Mouse (Mus musculus): Measurements from ENCODE around the gene Nelfe. TPM values are rescaled to one million over a fixed set of nuclear protein-coding genes. Genes with fewer than 3 reads are reported as not detected.
A peak's percentile ranks its signal among the peaks of the same experiment; 100 is the strongest.
"Not testable (repeated sequence)": the region's sequence is repeated elsewhere in the genome, so short reads cannot be mapped to it uniquely, and the experiment has no call there.

Gene Nelfe
- polyA plus RNA-seq, 1 experiment from 2014 or later: 152 TPM

GRCm38 (mm10) chr17:34898160-34898586, 48.0 kb downstream of the Nelfe start, which contains the start of the genes C2 and Ehmt2:
TSS of gene C2 (minus strand) at chr17:34898265.
TSS of gene Ehmt2 (plus strand) at chr17:34898469.
- WGBS: under 1% methylated on average over 25 of the region's 44 CpGs
- Histone ChIP-seq H3K9ac (ENCODE audit: low read length) (peak within 1 kb of the TSS; percentile 97), H3K36me3 (ENCODE audit: control insufficient read depth, insufficient read depth, low read length) (peaks cover 20% of the 10 kb centered on the region), H3K4me3 (ENCODE audit: low read depth, low read length) (peak within 1 kb of the TSS; percentile 69), H3K27me3 (ENCODE audit: control insufficient read depth, insufficient read depth, low read length) (no peaks in the 10 kb centered on the region), H3K9me3 (ENCODE audit: control insufficient read depth, low read length) (no peaks in the 10 kb centered on the region), H3K4me1 (ENCODE audit: control insufficient read depth, insufficient read depth, low read length) (peaks cover 19% of the 10 kb centered on the region; the same call in 1 of the 2 replicates), H3K4me2 (ENCODE audit: low read depth, severe bottlenecking) (peak within 1 kb of the TSS; percentile 94), H3K27ac (replicated peaks; ENCODE audit: low read depth, low read length) (peak within 1 kb of the TSS; percentile 95)
- no peak for ATAC-seq (ENCODE audit: insufficient number of reproducible peaks, low FRiP score, low TSS enrichment, low read depth)
- DNase-seq (ENCODE audit: low spot score): peak; percentile 87

GRCm38 (mm10) chr17:34898706-34899052, 48.5 kb downstream of the Nelfe start:
- H3K9ac ChIP-seq (ENCODE audit: low read length): peak overlapping the region; percentile 97
- WGBS: 0% methylated on average over 10 of the region's 47 CpGs
- DNase-seq (ENCODE audit: low spot score) (peak; percentile 70), ATAC-seq (ENCODE audit: insufficient number of reproducible peaks, low FRiP score, low TSS enrichment, low read depth) (no peak)
- peaks cover 16% of the 10 kb centered on the region; the same call in 1 of the 2 replicates for H3K4me1 ChIP-seq (ENCODE audit: control insufficient read depth, insufficient read depth, low read length)
- H3K36me3 ChIP-seq (ENCODE audit: control insufficient read depth, insufficient read depth, low read length): peaks cover 23% of the 10 kb centered on the region
- H3K4me2 ChIP-seq (ENCODE audit: low read depth, severe bottlenecking): peak overlapping the region; percentile 94
- H3K4me3 ChIP-seq (ENCODE audit: low read depth, low read length): peak overlapping the region; percentile 69
- H3K27me3 ChIP-seq (ENCODE audit: control insufficient read depth, insufficient read depth, low read length): no peaks in the 10 kb centered on the region
- no peaks in the 10 kb centered on the region for H3K9me3 ChIP-seq (ENCODE audit: control insufficient read depth, low read length)
- peak overlapping the region; percentile 95 for H3K27ac ChIP-seq (replicated peaks; ENCODE audit: low read depth, low read length)

DNA sequence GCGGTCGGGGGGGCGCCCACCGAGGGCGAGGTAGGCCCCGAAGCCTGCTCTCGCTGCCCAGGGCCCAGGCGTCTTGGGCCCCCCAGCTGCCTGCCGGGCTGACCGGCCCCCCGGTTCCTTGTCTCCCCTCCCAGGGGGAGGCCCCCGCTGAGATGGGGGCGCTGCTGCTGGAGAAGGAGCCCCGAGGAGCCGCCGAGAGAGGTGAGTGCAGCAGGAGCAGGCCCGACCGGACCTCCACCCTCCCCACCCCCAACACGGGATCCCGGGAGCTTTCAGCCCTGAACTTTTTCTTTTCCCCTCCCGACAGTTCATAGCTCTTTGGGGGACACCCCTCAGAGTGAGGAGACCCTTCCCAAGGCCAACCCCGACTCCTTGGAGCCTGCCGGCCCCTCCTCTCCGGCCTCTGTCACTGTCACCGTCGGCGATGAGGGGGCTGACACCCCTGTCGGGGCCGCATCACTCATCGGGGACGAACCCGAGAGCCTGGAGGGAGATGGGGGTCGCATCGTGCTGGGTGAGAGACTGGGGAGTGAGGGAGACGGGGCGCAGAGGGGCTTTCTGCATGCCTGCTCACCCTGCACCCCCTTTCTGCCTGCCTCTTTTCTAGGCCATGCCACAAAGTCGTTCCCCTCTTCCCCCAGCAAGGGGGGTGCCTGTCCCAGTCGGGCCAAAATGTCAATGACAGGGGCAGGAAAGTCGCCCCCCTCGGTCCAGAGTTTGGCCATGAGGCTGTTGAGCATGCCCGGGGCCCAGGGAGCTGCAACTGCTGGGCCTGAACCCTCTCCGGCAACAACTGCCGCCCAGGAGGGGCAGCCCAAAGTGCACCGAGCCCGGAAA, 49.1 kb downstream of the Nelfe start:
- Histone ChIP-seq H3K9me3 (ENCODE audit: control insufficient read depth, low read length) (no peaks in the 10 kb centered on the region), H3K27me3 (ENCODE audit: control insufficient read depth, insufficient read depth, low read length) (no peaks in the 10 kb centered on the region), H3K36me3 (ENCODE audit: control insufficient read depth, insufficient read depth, low read length) (peaks cover 23% of the 10 kb centered on the region), H3K4me2 (ENCODE audit: low read depth, severe bottlenecking) (peak overlapping the region; percentile 94), H3K27ac (replicated peaks; ENCODE audit: low read depth, low read length) (peak overlapping the region; percentile 95), H3K4me3 (ENCODE audit: low read depth, low read length) (peak overlapping the region; percentile 69), H3K9ac (ENCODE audit: low read length) (peak overlapping the region; percentile 97), H3K4me1 (ENCODE audit: control insufficient read depth, insufficient read depth, low read length) (peaks cover 12% of the 10 kb centered on the region; the same call in 1 of the 2 replicates)
- under 1% methylated on average over 40 of the region's 45 CpGs for WGBS
- DNase-seq (ENCODE audit: low spot score) (peak; percentile 54), ATAC-seq (ENCODE audit: insufficient number of reproducible peaks, low FRiP score, low TSS enrichment, low read depth) (no peak)

GRCm38 (mm10) chr17:34899890-34900243, 49.7 kb downstream of the Nelfe start:
- Histone ChIP-seq H3K36me3 (ENCODE audit: control insufficient read depth, insufficient read depth, low read length) (peaks cover 27% of the 10 kb centered on the region), H3K4me1 (ENCODE audit: control insufficient read depth, insufficient read depth, low read length) (peaks cover 12% of the 10 kb centered on the region; the same call in 1 of the 2 replicates), H3K4me3 (ENCODE audit: low read depth, low read length) (peak overlapping the region; percentile 69), H3K4me2 (ENCODE audit: low read depth, severe bottlenecking) (peak overlapping the region; percentile 94), H3K9me3 (ENCODE audit: control insufficient read depth, low read length) (no peaks in the 10 kb centered on the region), H3K27ac (replicated peaks; ENCODE audit: low read depth, low read length) (peak overlapping the region; percentile 95), H3K27me3 (ENCODE audit: control insufficient read depth, insufficient read depth, low read length) (no peaks in the 10 kb centered on the region), H3K9ac (ENCODE audit: low read length) (peak overlapping the region; percentile 97)
- WGBS: 6% methylated on average over 5 of the region's 5 CpGs
- no peak for ATAC-seq (ENCODE audit: insufficient number of reproducible peaks, low FRiP score, low TSS enrichment, low read depth)
- no peak for DNase-seq (ENCODE audit: low spot score)

- H3K27me3 ChIP-seq (ENCODE audit: control insufficient read depth, insufficient read depth, low read length); DNase-seq (ENCODE audit: low spot score); H3K9me3 ChIP-seq (ENCODE audit: control insufficient read depth, low read length); H3K27ac ChIP-seq (replicated peaks; ENCODE audit: low read depth, low read length); ATAC-seq (ENCODE audit: insufficient number of reproducible peaks, low FRiP score, low TSS enrichment, low read depth); H3K9ac ChIP-seq (ENCODE audit: low read length); H3K4me2 ChIP-seq (ENCODE audit: low read depth, severe bottlenecking); H3K4me3 ChIP-seq (ENCODE audit: low read depth, low read length): not testable (repeated sequence)
- peaks cover 12% of the 10 kb centered on the region; the same call in 1 of the 2 replicates for H3K4me1 ChIP-seq (ENCODE audit: control insufficient read depth, insufficient read depth, low read length)
- H3K36me3 ChIP-seq (ENCODE audit: control insufficient read depth, insufficient read depth, low read length): peaks cover 34% of the 10 kb centered on the region
Measured at GRCm38 (mm10) chr17:34900826-34901225, 50.6 kb downstream of the Nelfe start.

GRCm38 (mm10) chr17:34901948-34902347, 51.8 kb downstream of the Nelfe start:
- WGBS: 91% methylated on average over 9 of the region's 10 CpGs
- H3K27ac ChIP-seq (replicated peaks; ENCODE audit: low read depth, low read length); H3K9me3 ChIP-seq (ENCODE audit: control insufficient read depth, low read length); ATAC-seq (ENCODE audit: insufficient number of reproducible peaks, low FRiP score, low TSS enrichment, low read depth); DNase-seq (ENCODE audit: low spot score); H3K4me3 ChIP-seq (ENCODE audit: low read depth, low read length); H3K4me2 ChIP-seq (ENCODE audit: low read depth, severe bottlenecking); H3K9ac ChIP-seq (ENCODE audit: low read length); H3K27me3 ChIP-seq (ENCODE audit: control insufficient read depth, insufficient read depth, low read length): not testable (repeated sequence)
- H3K36me3 ChIP-seq (ENCODE audit: control insufficient read depth, insufficient read depth, low read length): peaks cover 36% of the 10 kb centered on the region
- H3K4me1 ChIP-seq (ENCODE audit: control insufficient read depth, insufficient read depth, low read length): peaks cover 11% of the 10 kb centered on the region; the same call in 1 of the 2 replicates

- Histone ChIP-seq H3K4me2 (ENCODE audit: low read depth, severe bottlenecking) (no peak overlapping the region), H3K9me3 (ENCODE audit: control insufficient read depth, low read length) (no peaks in the 10 kb centered on the region), H3K27ac (replicated peaks; ENCODE audit: low read depth, low read length) (no peak overlapping the region), H3K4me1 (ENCODE audit: control insufficient read depth, insufficient read depth, low read length) (peaks cover 4% of the 10 kb centered on the region; the same call in 1 of the 2 replicates), H3K27me3 (ENCODE audit: control insufficient read depth, insufficient read depth, low read length) (no peaks in the 10 kb centered on the region), H3K36me3 (ENCODE audit: control insufficient read depth, insufficient read depth, low read length) (peaks cover 45% of the 10 kb centered on the region), H3K9ac (ENCODE audit: low read length) (no peak overlapping the region), H3K4me3 (ENCODE audit: low read depth, low read length) (no peak overlapping the region)
- 94% methylated on average over 9 of the region's 9 CpGs for WGBS
- ATAC-seq (ENCODE audit: insufficient number of reproducible peaks, low FRiP score, low TSS enrichment, low read depth): no peak
- no peak for DNase-seq (ENCODE audit: low spot score)
Measured at GRCm38 (mm10) chr17:34902895-34903294, 52.7 kb downstream of the Nelfe start.

Measured in limb, embryonic 11.5 days (tissue).